Mouse (Mus musculus): ENCODE measurements around the gene Pimreg.

DNA sequence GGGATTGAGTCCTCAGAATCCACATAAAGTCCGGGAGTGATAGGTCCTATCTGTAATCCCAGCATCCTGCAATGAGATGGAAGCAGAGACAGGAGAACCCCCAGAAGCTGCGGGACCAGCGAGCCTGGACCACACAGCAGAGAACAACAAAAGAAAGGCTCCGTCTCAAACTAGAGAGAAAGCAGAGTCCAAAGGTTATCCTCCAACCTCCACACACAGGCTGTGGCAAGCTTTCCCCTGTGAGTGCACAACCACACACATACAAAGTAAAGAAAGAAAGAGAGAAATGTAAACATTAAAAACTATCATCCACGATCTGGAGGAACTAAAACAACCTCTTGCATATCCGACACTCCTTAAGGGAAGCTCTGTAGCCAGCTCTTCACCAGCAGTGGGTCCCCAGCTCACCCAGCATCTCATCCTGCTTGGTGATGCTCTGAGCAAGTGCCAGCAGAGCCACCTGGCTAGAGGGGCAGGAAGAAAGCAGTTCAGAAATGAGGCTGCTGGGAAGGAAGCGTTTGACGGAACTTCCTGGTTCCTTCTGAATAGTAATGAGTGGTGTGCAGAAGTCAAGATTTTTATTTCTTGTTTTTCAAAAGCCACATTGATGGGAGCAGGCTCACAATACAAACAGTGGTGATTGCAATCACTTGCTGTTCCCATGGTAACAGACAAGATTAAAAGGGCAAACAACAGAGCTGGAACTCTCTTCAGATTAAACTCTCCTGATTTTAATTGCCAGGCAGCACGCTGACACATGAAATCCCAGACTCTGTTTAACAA is 30.7 kb upstream of the Pimreg start:
- TF ChIP-seq POLR2A (IDR thresholded peaks at IDR 0.05; ENCODE audit: borderline replicate concordance, low read depth, low read length): no peak
- TF ChIP-seq CTCF (IDR thresholded peaks at IDR 0.05; ENCODE audit: low read depth, low read length): no peak
